Mouse (Mus musculus) heart, postnatal 0 days (tissue): ENCODE results near the gene Ap1m2.

Experiments used
- CTCF ChIP-seq: IDR thresholded peaks from 2 replicates; pipeline ENCODE4 v1.5.1; 2016; ENCODE audit warnings: antibody characterized with exemption, control low read depth, low read depth
- EP300 ChIP-seq: IDR thresholded peaks from 2 replicates; pipeline ENCODE4 v1.6.1; 2016; ENCODE audit warnings: antibody characterized with exemption, low read depth

GRCm38 (mm10) chr9:21245113-21245487, 67.0 kb downstream of the Ap1m2 start:
- TF ChIP-seq CTCF = no peak
- TF ChIP-seq EP300 = no peak
